Comparison of ENCODE assay signal across 8 mouse cellular contexts in genomic region chr1:139346602-139347371, GRCm38 (mm10). TPM values are rescaled to one million over a fixed set of nuclear protein-coding genes. Genes with fewer than 3 reads are reported as not detected.
DNase-seq lines count a peak whose midpoint lies in the region; ATAC-seq and TF ChIP-seq lines count a peak whose summit lies in the region.

No protein-coding gene starts in this region.

- DNase-seq in CH12.LX (ENCODE audit: extremely low read depth) = peak; percentile 93
- DNase-seq in hindbrain, postnatal 0 days (ENCODE audit: low spot score) = peak; percentile 82
- DNase-seq in adrenal gland, postnatal 4 days (ENCODE audit: low spot score in 2 of 2) = no peak
- DNase-seq in urinary bladder, postnatal 25 days (ENCODE audit: low spot score) = no peak
- no peak for DNase-seq in gastrocnemius, postnatal 10 days

- dilution Hi-C loops in CH12.LX (cut with MboI; ENCODE audit: extremely low pct_ligation_motif_present, extremely low pct_unique_long_range_greater_than_20kb, low sequenced_read_pairs) = no loop called here

- H3K4me1 ChIP-seq in CH12.LX (ENCODE audit: control insufficient read depth in 1 of 2, insufficient read depth in 2 of 2) = peaks cover 21 to 28% of the 10 kb centered on the region in 2 experiments
- H3K4me1 ChIP-seq in embryonic facial prominence, embryonic 12.5 days = peaks cover 3% of the 10 kb centered on the region; the same call in 1 of the 2 replicates
- H3K4me1 ChIP-seq in hindbrain, postnatal 0 days (ENCODE audit: insufficient read depth, low read length) = 0 out of 2 replicates have a peak, but pooled peaks cover 4% of the 10 kb centered on the region
- H3K4me1 ChIP-seq in midbrain, embryonic 15.5 days = peaks cover 22% of the 10 kb centered on the region
- no peaks in the 10 kb centered on the region for H3K4me1 ChIP-seq in heart, embryonic 12.5 days (replicated peaks)

- peak; percentile 65 for TF ChIP-seq EP300 in CH12.LX (IDR thresholded peaks at IDR 0.05; ENCODE audit: low read length)

- in situ Hi-C loops in CH12.LX (cut with MboI; ENCODE audit: low pct_ligation_motif_present, low pct_unique_long_range_greater_than_20kb, low sequenced_read_pairs) = no loop called here

- peak; percentile 56; the same call in 1 of the 2 replicates for ATAC-seq in embryonic facial prominence, embryonic 12.5 days (ENCODE audit: insufficient number of reproducible peaks, insufficient read depth, low FRiP score, low TSS enrichment)
- ATAC-seq in hindbrain, postnatal 0 days = peak; percentile 96
- ATAC-seq in midbrain, embryonic 15.5 days (replicated peaks) = peak; percentile 90
- no peak for ATAC-seq in heart, embryonic 12.5 days (ENCODE audit: insufficient number of reproducible peaks, low FRiP score)

- H3K27ac ChIP-seq in CH12.LX (ENCODE audit: insufficient read depth, low read depth) = peak overlapping the region; percentile 97
- no peak overlapping the region for H3K27ac ChIP-seq in embryonic facial prominence, embryonic 12.5 days
- peak overlapping the region; percentile 43; the same call in 1 of the 2 replicates for H3K27ac ChIP-seq in hindbrain, postnatal 0 days
- H3K27ac ChIP-seq in midbrain, embryonic 15.5 days = peak overlapping the region; percentile 78
- no peak overlapping the region for H3K27ac ChIP-seq in heart, embryonic 12.5 days (ENCODE audit: poor library complexity, severe bottlenecking)

- peak overlapping the region; percentile 29 to 39 (median 31) for H3K4me3 ChIP-seq in CH12.LX (replicated peaks in 1 of 3; ENCODE audit: low read depth in 2 of 3, low read length in 2 of 3, poor library complexity in 1 of 3)
- H3K4me3 ChIP-seq in embryonic facial prominence, embryonic 12.5 days = no peak overlapping the region
- H3K4me3 ChIP-seq in hindbrain, postnatal 0 days (ENCODE audit: low read length) = no peak overlapping the region
- no peak overlapping the region for H3K4me3 ChIP-seq in midbrain, embryonic 15.5 days
- no peak overlapping the region for H3K4me3 ChIP-seq in heart, embryonic 12.5 days

- no peaks in the 10 kb centered on the region for H3K27me3 ChIP-seq in CH12.LX (replicated peaks)
- H3K27me3 ChIP-seq in embryonic facial prominence, embryonic 12.5 days = no peaks in the 10 kb centered on the region
- no peaks in the 10 kb centered on the region for H3K27me3 ChIP-seq in hindbrain, postnatal 0 days (ENCODE audit: insufficient read depth, low read length)
- no peaks in the 10 kb centered on the region for H3K27me3 ChIP-seq in midbrain, embryonic 15.5 days (replicated peaks)
- H3K27me3 ChIP-seq in heart, embryonic 12.5 days (replicated peaks) = no peaks in the 10 kb centered on the region

- no peaks in the 10 kb centered on the region for H3K9me3 ChIP-seq in CH12.LX (replicated peaks; ENCODE audit: low read length)
- H3K9me3 ChIP-seq in embryonic facial prominence, embryonic 12.5 days = no peaks in the 10 kb centered on the region
- no peaks in the 10 kb centered on the region for H3K9me3 ChIP-seq in hindbrain, postnatal 0 days (ENCODE audit: low read length)
- no peaks in the 10 kb centered on the region for H3K9me3 ChIP-seq in midbrain, embryonic 15.5 days
- no peaks in the 10 kb centered on the region for H3K9me3 ChIP-seq in heart, embryonic 12.5 days (replicated peaks)

- TF ChIP-seq POLR2A in CH12.LX (IDR thresholded peaks at IDR 0.05; ENCODE audit: low read depth, low read length) = peak; percentile 54

- no peak for TF ChIP-seq RAD21 in CH12.LX (IDR thresholded peaks at IDR 0.05; ENCODE audit: low read depth, low read length)

- no peaks in the 10 kb centered on the region for H3K79me2 ChIP-seq in CH12.LX (replicated peaks; ENCODE audit: control insufficient read depth, extremely low read depth, insufficient read depth, poor library complexity, severe bottlenecking)

- no peaks in the 10 kb centered on the region for H3K36me3 ChIP-seq in CH12.LX (replicated peaks in 1 of 2; ENCODE audit: control insufficient read depth in 1 of 2, insufficient read depth in 1 of 2, low read length in 1 of 2)
- H3K36me3 ChIP-seq in embryonic facial prominence, embryonic 12.5 days = no peaks in the 10 kb centered on the region
- no peaks in the 10 kb centered on the region for H3K36me3 ChIP-seq in hindbrain, postnatal 0 days (ENCODE audit: insufficient read depth, low read length)
- no peaks in the 10 kb centered on the region for H3K36me3 ChIP-seq in midbrain, embryonic 15.5 days (replicated peaks)
- H3K36me3 ChIP-seq in heart, embryonic 12.5 days = no peaks in the 10 kb centered on the region

- H3K4me2 ChIP-seq in CH12.LX (ENCODE audit: insufficient read depth, low read depth, poor library complexity, severe bottlenecking) = peak overlapping the region; percentile 92
- H3K4me2 ChIP-seq in embryonic facial prominence, embryonic 12.5 days (replicated peaks) = no peak overlapping the region
- H3K4me2 ChIP-seq in hindbrain, postnatal 0 days (ENCODE audit: low read depth, low read length) = no peak overlapping the region
- H3K4me2 ChIP-seq in midbrain, embryonic 15.5 days = no peak overlapping the region
- H3K4me2 ChIP-seq in heart, embryonic 12.5 days = no peak overlapping the region

- TF ChIP-seq CTCF in CH12.LX (conservative IDR thresholded peaks at IDR 0.05 in 1 of 2, IDR thresholded peaks at IDR 0.05 in 1 of 2; ENCODE audit: low read depth in 2 of 2, low read length in 2 of 2) = no peak
- no peak for TF ChIP-seq CTCF in hindbrain, postnatal 0 days (IDR thresholded peaks at IDR 0.05; ENCODE audit: low read depth)

- peak overlapping the region; percentile 36 for H3K9ac ChIP-seq in CH12.LX (ENCODE audit: insufficient read depth, low read depth)
- H3K9ac ChIP-seq in embryonic facial prominence, embryonic 12.5 days = no peak overlapping the region
- no peak overlapping the region for H3K9ac ChIP-seq in hindbrain, postnatal 0 days (replicated peaks; ENCODE audit: low read length)
- H3K9ac ChIP-seq in midbrain, embryonic 15.5 days = no peak overlapping the region
- no peak overlapping the region for H3K9ac ChIP-seq in heart, embryonic 12.5 days

- 56% methylated on average over 11 of the region's 11 CpGs for WGBS in embryonic facial prominence, embryonic 12.5 days
- WGBS in hindbrain, postnatal 0 days = 24% methylated on average over 11 of the region's 11 CpGs
- WGBS in midbrain, embryonic 15.5 days = 26% methylated on average over 11 of the region's 11 CpGs
- 70% methylated on average over 11 of the region's 11 CpGs for WGBS in heart, embryonic 12.5 days

TF ChIP-seq in CH12.LX, 34 proteins besides CTCF, POLR2A, EP300 and RAD21:
- TF ChIP-seq POLR2AphosphoS2 (IDR thresholded peaks at IDR 0.05; ENCODE audit: low read depth, low read length) = no peak
- TF ChIP-seq ETS1 (conservative IDR thresholded peaks at IDR 0.05; ENCODE audit: low read depth, low read length) = peak; percentile 73
- no peak for TF ChIP-seq KAT2A (IDR thresholded peaks at IDR 0.05; ENCODE audit: insufficient replicate concordance, low read length)
- peak; percentile 92 for TF ChIP-seq MAFK (IDR thresholded peaks at IDR 0.05; ENCODE audit: insufficient replicate concordance, low read length)
- TF ChIP-seq JUND (conservative IDR thresholded peaks at IDR 0.05; ENCODE audit: low read depth, low read length) = no peak
- TF ChIP-seq IRF4 (IDR thresholded peaks at IDR 0.05; ENCODE audit: low read depth, low read length) = peak; percentile 55
- peak; percentile 28; the same call in 1 of the 2 replicates for TF ChIP-seq CHD2 (IDR thresholded peaks at IDR 0.05; ENCODE audit: low read length)
- 0 out of 2 replicates have a peak, but pooled peaks have one; percentile 37 for TF ChIP-seq TBP (conservative IDR thresholded peaks at IDR 0.05; ENCODE audit: low read depth, low read length)
- TF ChIP-seq PAX5 (IDR thresholded peaks at IDR 0.05; ENCODE audit: low read length) = no peak
- peak; percentile 9; the same call in 1 of the 2 replicates for TF ChIP-seq MEF2A (IDR thresholded peaks at IDR 0.05; ENCODE audit: borderline replicate concordance, low read depth, low read length)
- peak; percentile 44 for TF ChIP-seq ELF1 (IDR thresholded peaks at IDR 0.05; ENCODE audit: low read depth, low read length)
- 0 out of 2 replicates have a peak, but pooled peaks have one; percentile 24 for TF ChIP-seq ZMIZ1 (IDR thresholded peaks at IDR 0.05; ENCODE audit: low read depth, low read length)

RNA-seq across cellular contexts. Expression of gene Crb1, which starts 30.1 kb away (rescaled TPM):
- total RNA-seq in CH12.LX (2012; rRNA removed) (0.25 and 0.29 TPM in 2 replicates), CH12.LX (2014; rRNA removed) (0.12 and 0.16 TPM in 2 replicates)
- 0.10 and 0.15 TPM in 2 replicates for polyA plus RNA-seq in CH12.LX (2012; ENCODE audit: insufficient read length, low read depth)
- 0.39 and 0.58 TPM in 2 replicates for polyA plus RNA-seq in embryonic facial prominence, embryonic 12.5 days (2016; fragmentation: Nextera tagmentation; extraction: Ambion mirVana)
- total RNA-seq in hindbrain, postnatal 0 days (2014; rRNA removed) = 1.5 and 4.6 TPM in 2 replicates
- 0.83 and 0.96 TPM in 2 replicates for polyA plus RNA-seq in hindbrain, postnatal 0 days (2015; fragmentation: Nextera tagmentation; extraction: Ambion mirVana)
- polyA plus RNA-seq in midbrain, embryonic 15.5 days (2015; fragmentation: Nextera tagmentation; extraction: Ambion mirVana) = 2.4 and 3.0 TPM in 2 replicates
- under 1 TPM; 0.14 to 0.20 TPM for total RNA-seq in adrenal gland, postnatal 4 days (2021)
- 0.27 and 0.28 TPM in 2 replicates for polyA plus RNA-seq in heart, embryonic 12.5 days (2016; fragmentation: Nextera tagmentation; extraction: Ambion mirVana)
- total RNA-seq in gastrocnemius, postnatal 10 days (2021) = not detected

Comparison
In these comparisons a context has a peak if more than half of its experiments do, and no peak if none do; other contexts are left out.
1. DNase-seq: peak in CH12.LX (single experiment) and hindbrain, postnatal 0 days (single experiment); none in adrenal gland, postnatal 4 days (0 of 2), urinary bladder, postnatal 25 days (single experiment) and gastrocnemius, postnatal 10 days (single experiment).
2. H3K27ac ChIP-seq: peak in CH12.LX (single experiment), hindbrain, postnatal 0 days (single experiment) and midbrain, embryonic 15.5 days (single experiment); none in embryonic facial prominence, embryonic 12.5 days (single experiment) and heart, embryonic 12.5 days (single experiment).
3. H3K4me3 ChIP-seq: peak in CH12.LX (3 of 3); none in embryonic facial prominence, embryonic 12.5 days (single experiment), hindbrain, postnatal 0 days (single experiment), midbrain, embryonic 15.5 days (single experiment) and heart, embryonic 12.5 days (single experiment).